Mouse (Mus musculus) induced T-regulatory cell, adult 2 months (primary cell): ENCODE results near the gene Fam13a.

Experiments
- DNase-seq: peaks from one replicate; pipeline ENCODE4 v3.0.0-alpha.2; 2012; ENCODE audit warnings: low read depth

Fam13a gene

DNA sequence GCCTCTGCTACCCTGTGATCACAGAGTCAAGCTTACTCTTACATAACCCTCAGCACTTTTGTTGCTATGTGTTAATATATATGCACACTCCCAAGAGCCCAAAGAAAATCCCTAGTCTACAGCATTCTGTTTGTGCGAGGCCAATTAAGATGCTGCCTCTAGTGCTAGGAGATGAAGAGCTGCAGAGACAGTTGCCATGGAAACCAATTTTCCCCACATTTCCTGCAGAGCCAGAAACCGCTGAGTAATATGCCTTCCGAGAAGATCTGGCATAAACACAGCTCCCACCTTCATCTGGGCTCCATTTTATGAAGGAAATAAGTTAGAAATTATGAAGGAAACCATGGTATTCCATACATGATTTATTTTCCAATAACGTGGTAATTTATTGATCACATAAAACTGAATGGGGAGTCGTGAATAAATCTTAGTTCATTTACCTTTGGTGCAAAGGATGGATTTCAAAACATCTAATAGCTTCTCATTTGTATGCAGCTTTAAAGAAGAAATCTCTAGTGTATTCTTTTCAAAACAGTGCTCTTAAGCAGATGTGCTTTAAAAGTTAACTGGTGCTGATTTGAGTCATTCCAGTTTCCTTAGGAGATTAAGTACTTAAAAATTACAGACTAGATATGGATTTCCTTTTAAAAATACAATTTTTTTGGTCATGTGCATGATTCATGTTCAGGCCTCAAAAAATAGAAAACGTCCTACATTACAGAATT is 91.0 kb downstream of the Fam13a start:
- no peak for DNase-seq

DNA sequence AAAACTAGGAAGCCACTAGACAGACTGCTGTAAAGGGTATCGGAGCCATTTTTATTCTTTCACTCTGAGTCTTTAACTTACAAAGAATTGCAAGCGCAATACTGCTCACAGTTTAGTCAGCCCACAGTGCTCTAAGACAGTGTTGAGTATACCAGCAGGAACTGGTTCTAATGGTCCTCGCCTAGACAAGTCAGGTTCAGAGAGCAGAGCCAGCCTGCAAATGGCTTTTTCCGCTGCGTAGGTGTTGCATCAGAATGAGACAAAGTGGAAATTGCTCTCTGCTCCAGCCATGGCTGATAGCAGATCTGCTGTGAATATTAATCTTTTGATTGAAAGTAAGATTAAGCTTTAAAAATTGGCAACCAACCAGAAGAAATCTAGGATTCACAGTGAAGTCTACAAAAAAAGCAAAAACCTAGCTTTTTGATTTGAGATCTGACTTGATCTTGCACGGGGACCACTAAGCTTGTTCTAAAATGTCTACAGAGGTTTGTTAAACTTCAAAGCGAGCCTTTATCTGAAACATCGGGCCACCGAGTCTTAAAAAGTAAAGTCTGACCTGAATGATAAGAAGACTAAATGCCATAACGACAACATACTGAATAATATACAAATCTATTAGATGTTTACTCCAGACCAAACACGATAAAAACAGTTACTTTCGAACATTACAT is 91.7 kb downstream of the Fam13a start:
- no peak for DNase-seq

DNA sequence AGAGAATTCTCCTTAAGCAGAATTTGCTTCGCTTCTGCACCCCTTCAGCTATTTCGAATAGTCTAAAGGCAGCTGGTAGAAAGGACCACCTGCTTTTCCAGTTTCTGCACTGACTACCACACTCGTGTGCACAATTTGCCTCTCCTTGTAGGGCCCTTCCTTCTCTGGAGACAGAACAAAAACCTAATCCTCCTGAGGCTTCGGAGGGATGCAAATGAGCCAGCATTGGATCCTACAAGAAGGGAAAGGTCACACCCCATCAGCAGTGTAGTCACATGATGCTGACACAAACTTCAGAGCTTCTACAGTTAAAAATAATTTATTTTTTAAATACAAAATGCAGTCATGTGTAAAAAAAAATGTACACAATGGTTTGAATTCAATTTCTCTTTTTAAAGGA is 93.2 kb downstream of the Fam13a start:
- DNase-seq: no peak

DNA sequence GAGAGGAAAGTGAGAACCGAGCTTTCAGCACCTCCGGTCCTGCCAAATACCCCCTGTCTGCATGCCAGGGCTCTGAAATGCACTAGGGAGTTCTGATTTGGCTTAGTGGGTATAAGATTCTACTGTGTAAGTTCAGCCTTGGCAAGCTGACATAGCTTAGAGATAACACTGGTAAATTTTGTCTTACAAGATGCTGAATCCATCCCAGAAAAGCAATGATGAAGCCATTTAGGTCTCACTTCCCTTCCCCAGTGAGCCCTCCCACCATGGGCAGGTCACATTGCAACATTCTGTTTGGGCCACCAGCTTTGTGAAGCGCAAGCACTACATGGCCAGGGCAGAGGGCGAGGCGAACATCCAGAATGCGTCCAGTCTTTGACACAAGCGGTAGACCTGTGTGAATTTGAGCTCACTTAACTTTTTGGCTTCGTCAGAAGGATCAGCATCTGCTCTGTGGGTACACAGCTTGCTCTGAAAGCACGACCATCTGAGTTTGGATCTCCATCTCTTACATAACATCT is 94.4 kb downstream of the Fam13a start:
- DNase-seq: no peak

DNA sequence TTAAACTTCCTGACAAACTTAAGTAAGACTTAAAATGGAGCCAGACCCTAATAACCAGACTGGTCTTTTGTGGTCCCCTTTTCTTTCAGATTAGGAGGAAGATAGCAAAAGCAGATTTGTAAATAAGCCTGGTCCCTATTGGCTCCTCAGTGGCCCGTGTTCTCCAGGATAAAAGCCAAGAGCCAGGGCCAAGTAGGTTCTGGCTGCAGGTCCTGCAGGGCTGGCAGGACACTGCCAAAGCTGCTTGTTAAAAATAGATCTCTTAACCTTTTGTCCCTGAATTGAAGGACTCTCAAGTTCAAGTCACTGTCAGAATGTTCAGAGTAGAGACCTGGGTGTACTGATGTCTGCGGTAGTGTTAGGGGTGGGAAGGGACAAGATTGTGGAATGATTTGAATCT is 96.5 kb downstream of the Fam13a start:
- DNase-seq: no peak

DNA sequence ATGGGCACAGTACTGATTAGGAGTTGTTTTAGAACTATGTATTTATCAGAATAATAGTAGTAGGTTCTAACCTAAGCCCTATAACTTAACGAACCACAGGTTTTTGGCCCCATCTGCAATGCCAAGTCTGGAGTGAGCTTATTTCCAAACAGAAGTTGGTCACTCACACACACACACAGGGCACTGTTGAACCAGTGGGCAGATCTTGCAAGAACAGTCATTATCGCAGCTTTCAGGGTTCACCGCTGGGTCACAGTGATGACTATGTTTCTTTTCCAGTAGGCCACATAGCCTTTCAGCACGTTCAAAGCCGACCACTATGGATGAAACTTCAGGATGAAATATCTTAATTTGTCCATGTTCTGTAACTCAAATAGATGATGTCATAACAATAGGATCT is 101.8 kb downstream of the Fam13a start:
- no peak for DNase-seq

DNA sequence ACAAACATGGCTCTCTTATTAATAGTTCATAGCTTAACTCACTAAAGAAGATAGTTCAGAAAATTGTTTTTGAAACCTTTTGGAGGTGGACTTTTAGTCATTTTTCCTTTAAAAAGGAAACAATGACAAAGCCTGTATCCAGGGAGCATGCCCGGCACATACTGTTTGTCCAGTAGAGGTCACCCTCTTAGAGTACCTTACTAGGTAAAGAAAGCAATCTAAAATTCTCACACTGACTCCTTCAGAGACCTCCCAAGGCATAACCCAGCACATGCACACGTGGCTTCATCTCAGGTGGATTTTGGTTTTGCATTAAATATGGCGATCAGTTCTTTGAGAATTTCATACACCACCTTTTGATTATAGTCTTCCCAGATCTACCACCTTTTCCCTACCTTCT is 102.7 kb downstream of the Fam13a start:
- DNase-seq: no peak

DNA sequence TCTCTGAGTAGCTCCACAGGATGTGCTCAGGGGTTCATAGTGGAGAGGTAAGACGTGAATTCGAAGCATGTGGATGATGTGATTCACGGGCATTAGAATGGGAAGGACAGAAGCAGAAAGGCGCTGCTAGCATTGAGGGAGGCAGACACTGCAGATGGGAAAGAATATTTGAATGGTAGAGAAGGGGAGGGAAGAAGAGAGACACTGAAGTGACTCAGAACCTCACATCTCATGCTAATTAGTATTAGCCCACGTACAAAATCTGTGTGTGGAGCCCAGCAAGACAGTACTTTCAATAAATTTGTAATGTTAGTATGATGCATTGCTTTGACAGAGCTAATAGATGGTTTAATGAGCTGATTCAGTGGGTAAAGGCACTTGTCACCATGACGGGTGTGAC is 103.6 kb downstream of the Fam13a start:
- DNase-seq: no peak

DNA sequence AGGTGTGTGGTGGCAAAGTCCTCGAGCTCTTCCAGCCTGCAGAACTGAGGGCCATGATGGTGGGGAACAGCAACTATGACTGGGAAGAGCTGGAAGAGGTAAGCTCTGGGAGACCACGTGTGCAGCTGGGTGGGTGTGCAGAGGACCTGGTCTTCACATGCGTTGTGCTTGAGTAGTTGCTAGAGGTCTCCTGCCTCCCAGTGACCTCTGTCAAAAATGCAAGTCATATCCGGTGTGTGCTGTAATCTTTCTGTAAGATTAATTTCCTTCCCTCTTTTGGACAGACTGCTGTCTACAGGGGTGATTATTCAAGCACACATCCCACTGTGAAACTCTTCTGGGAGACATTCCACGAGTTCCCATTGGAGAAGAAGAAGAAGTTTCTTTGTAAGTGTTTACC is 107.9 kb downstream of the Fam13a start:
- no peak for DNase-seq

DNA sequence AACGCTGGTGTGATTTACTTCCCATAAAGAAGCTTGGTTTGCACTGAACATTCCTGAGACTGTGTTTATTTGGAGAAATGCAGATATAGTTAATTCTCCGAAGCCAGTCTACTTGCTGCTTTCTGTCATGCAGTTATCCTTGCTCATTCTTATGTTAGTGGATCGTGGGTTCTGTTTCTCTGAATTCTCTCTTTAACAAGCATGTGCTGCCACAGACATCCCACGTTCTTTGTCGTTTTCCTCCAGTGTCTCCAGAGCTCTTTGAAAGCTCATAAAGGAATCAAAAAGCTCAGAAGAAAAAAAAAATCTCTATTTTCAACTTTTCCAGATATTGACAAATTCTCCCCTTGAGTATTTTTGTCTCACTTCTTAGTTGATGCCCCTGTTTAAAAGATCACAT is 110.4 kb downstream of the Fam13a start:
- DNase-seq: no peak

DNA sequence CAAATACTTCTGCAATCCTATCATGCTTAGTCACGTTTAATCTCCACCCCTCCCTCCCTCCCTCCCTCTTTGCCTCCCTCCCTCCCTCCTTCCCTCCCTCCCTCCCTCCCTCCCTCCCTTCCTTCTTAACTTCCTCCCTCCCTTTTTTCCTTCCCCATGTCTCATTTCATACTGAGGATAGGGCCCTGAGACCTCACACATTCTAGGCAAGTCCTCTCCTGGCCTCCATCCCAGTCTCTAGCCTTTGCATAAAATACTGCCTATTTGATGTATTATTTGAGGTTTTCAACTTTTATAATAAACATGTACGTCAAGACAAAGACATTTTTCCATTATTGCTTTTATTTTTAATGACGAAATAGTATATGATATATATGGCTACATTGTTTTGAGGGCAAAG is 110.8 kb downstream of the Fam13a start:
- no peak for DNase-seq

DNA sequence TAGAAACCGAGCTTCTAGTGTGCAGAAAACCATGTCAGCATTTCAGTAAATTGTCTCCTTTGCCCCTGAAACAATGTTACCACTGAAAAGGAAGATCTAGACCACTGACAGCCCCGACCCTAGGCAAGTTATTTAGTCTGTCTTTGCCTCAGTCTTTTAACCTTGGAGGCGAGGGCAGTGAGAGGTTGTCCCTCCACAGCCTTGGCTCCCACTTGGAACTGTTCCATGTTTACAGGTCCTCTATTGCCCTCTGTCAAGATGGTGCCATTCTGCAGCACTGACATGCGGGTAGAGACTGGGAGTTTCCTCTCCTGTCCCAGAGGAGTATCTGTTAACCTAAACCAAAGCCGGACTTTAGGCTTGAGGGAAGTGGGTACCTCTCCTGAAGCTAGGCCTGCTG is 111.5 kb downstream of the Fam13a start:
- DNase-seq: no peak

DNA sequence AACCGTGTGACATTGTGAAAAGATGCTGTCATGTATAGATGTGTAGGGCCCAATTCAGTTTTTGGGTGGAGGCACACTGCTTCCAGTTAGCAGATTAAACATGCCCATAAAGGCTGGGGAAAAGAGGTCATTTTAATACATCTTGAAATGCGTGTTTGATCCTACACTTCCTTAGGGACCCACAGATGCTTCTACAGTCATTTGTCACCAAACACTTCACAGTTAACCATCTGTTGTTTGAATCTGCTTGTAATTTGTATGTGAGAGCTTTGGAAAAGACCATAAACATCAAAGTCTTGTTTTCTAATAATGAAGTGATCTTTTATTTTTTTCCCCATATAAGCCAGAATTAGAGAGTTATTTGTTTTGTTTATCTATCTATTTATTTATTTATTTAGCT is 116.6 kb downstream of the Fam13a start:
- no peak for DNase-seq

DNA sequence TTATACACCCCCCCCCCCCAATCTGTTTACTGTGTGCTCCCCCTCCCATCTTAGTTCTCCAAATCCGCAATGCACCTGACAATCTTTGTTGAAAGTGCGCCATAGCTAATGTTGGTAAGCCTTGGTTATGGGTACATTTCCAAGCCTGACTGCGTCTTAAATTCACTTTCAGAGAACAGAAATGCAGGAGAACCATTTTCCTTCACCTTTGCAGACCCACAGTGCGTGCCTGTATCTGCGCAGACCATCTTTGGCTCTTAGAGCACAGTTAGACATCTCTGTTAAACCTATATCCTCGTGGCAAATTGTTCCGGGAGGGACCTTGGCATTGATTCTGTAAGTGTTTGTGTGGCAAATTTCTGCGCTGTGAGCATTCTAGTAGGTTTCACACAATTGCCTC is 117.0 kb downstream of the Fam13a start:
- no peak for DNase-seq

DNA sequence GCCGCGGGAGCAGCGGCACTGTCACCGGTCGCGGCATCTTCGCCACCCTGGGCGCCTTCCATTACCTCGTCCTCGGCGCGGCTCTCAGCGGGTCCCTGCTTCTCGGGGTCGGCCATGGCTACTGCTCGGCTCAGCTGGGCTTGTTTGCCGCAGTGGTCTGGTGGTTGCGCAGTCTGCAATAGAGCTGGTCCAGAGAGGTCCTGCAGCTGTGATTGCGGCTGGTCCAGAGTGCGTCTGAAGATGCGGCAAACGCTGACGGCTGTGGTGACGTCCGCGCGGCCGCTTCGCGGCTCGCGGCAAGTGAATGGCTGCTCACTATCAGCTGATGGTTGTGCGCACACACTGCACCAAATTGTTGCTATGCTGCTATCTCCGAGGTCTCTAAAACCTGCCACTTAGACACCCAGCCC is 117.5 kb downstream of the Fam13a start, which contains the start of gene Nap1l5:
TSS of gene Nap1l5 (minus strand) at position 225 of the 410 bp plus-strand sequence.
- no peak for DNase-seq

DNA sequence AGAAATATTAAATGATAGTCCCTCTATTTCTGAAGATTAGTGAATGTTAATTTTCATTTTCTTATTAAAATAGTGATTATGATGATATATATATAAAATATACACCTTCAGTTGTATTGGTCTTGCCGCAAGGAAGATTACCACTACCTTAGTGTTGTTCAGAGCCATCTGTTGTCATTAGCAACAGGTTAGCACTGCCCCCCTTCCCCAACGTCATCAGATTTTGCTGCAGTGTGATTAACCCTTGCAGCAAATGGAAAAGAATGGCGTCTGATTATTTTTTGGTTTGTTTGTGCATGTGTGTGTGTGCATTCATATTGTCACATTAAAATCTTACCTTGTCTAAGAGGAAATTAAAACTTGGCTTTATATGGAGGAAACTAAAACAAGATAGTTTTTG is 119.8 kb downstream of the Fam13a start:
- DNase-seq: no peak

DNA sequence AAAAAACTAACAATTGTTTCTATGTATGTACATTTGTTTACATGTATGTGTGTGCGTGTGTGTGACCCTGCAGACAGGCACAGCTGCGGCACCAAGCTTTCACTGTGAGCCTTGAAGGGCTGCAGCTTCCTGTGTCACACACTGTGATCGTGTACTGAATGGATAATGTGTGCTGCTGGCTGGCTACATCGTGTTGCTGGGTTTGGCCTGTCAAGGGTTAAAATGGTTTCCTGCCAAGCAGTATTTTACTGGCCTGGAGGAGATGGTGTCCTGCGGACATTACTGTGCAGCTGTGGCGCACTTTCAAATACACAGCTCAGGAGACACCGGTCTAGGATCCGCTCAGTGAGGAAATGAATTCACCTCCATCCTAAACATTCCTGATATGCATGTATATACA is 121.2 kb downstream of the Fam13a start:
- no peak for DNase-seq

DNA sequence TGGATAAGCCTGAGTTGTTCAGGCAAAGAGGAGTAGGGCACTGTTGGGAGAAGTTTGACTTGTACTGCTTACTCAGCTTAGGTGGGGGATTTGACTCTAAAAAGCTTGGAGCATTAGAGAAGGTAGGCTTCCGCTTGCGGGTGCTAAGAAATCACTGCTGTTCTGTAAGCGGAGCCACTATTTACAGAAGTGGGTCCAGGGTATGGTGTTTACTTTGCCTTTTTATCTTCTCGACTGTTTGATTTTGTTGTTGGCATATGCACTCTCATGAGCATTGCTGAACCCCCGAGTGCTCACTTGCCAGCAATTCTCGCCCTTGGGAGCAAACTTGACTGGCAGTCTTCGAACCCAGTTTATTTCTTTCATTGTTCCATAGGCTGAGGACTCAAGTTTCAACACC is 123.8 kb downstream of the Fam13a start:
- DNase-seq: no peak

DNA sequence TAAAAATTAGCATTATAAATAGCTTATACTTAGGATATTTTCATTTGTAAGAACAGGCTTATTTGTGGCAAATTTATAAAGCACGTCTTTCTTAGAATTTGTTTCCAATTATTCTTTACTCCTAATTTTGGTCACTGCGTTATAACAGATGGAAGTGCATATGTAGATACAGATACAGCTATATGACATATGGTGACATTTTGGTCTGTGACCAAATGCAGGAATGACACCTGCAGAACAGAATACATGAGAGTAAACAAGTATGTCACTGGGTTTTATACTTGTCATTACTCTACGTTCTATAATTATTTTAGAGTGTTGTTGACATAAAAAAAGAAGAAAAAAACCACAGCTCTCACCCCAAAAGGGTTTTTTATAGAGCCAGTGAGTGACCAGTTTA is 125.3 kb downstream of the Fam13a start:
- DNase-seq: no peak

DNA sequence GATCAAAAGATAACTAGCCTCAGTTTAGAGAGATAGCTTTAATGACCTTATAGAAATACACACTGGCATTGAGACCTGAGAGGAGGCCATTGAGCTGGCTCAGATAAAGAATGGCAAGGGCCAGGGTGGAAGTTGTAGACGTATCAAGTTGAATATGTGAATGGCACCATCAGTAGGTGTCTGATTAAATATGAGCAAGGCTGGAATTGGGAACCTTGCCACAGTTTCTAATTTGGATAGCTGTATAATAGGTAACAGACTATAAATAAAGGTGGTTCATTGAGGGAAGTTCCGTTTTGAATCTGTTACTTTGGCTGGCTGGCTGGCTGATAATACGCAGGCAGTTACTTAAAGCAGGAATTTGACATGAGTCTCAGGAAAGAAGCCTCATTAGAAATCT is 127.7 kb downstream of the Fam13a start:
- no peak for DNase-seq

DNA sequence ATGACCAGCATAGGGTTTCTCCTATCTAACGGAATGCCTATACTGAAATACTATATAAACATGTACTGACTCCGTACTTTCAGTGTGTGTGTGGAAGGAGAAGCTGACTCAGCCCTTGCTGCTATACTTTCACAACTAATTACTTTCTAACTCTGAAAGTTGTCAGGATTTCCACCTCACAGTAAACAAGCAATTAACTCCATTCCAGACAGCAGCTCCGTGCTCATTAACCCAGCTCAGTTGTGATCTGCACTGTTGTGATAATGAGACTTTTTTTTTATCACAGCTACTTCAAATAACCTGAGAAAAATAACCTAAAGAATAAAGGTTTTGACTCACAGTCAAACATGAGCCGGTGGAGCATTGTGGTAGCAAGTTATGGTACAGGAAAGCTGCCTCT is 129.4 kb downstream of the Fam13a start:
- DNase-seq: no peak

DNA sequence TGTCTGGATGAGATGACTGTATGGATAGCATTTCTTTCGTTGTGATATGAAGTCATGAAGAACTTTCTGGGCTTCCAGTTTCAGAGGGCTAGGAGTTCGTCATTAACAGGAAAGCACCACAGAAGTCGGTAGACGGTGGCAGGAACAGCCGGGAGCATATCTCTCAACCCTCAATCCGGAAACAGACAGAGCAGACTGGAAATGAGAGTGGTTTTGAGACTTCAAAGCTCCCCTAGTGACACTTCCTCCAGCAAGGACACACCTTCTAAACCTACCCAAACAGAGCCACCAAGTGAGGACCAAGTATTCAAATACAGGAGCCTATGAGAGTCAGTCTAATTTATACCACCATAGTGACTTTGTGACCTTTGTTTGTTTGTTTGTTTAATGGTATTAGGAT is 131.0 kb downstream of the Fam13a start:
- peak; percentile 13 for DNase-seq

DNA sequence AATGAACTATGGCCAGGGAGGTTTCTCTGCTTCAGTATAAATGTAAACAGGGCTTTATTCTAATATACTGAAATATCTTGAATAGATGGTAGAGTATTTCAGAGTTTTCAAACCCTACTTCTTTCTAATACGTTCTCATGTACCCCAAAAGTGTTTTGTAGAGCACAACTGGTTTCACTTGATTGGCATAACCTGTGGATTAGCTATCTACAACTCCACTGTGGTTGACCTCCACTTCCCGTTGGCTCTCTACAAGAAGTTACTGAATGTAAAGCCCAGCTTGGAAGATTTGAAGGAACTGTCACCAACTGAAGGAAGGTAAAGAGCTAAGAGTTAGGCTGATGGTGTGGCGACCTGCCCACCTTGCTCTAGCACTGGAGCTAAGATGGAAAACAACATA is 134.4 kb downstream of the Fam13a start:
- DNase-seq: no peak

DNA sequence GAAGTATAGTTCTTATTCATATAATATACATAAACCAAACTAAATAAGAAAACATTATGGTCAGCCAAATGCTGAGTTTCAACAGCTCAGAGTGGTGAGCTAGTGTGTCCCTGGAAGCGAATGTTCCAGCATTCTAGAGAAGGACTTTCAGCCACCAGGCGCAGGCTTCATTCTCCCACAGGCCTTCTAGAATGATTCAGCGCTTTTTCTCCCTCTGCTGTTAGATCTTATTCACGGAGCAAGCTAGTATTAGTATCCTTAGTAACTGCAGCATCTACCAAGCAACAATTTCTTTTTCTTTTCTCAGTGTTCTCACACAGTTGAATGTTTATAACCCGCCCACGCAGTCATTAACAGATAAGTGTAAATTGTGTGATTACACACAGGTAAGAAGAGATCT is 142.1 kb downstream of the Fam13a start:
- DNase-seq: no peak
